In genomic region chr15:88509626-88510025, GRCm38 (mm10) we compare ENCODE assay signal across 14 mouse cellular contexts.
DNase-seq lines count a peak whose midpoint lies in the region; ATAC-seq lines count a peak whose summit lies in the region.
"Had no signal": no experiment of that assay in that cellular context is flagged by ENCODE, and none has a peak within 500 bp of the region (broad histone marks: within the 10 kb centered on the region; RNA-seq: fewer than 3 reads in every experiment).

No protein-coding gene starts in this region.

- H3K36me3 ChIP-seq in forebrain, embryonic 14.5 days (ENCODE audit: control insufficient read depth, insufficient read depth, low read length), result no peaks in the 10 kb centered on the region
- no peaks in the 10 kb centered on the region for H3K36me3 ChIP-seq in forebrain, embryonic 16.5 days (ENCODE audit: control insufficient read depth, insufficient read depth)
- H3K36me3 ChIP-seq: hindbrain, embryonic 13.5 days; neural tube, embryonic 13.5 days had no signal

- H3K27me3 ChIP-seq in forebrain, embryonic 14.5 days (replicated peaks; ENCODE audit: control insufficient read depth, insufficient read depth, low read length), result no peaks in the 10 kb centered on the region
- no peaks in the 10 kb centered on the region for H3K27me3 ChIP-seq in forebrain, embryonic 16.5 days (replicated peaks; ENCODE audit: control insufficient read depth, insufficient read depth, low read length)
- H3K27me3 ChIP-seq: megakaryocyte, embryonic 14.5 days; neural tube, embryonic 13.5 days had no signal

- DNase-seq in forebrain, embryonic 14.5 days (ENCODE audit: low spot score), result peak; percentile 64
- DNase-seq in adipocyte (ENCODE audit: low spot score), result peak; percentile 32
- peak; percentile 48 to 57 for DNase-seq in cerebellum, postnatal 36 days
- peak; percentile 26 to 59 for DNase-seq in left cerebral cortex, postnatal 10 days (ENCODE audit: extremely low spot score in 1 of 2, low spot score in 2 of 2)
- no peak for DNase-seq in embryo, embryonic 9.5 days (ENCODE audit: extremely low spot score)
- DNase-seq in T-cell, adult 2 months (ENCODE audit: low spot score), result no peak
- no peak for DNase-seq in heart, adult 18-20 months
- DNase-seq: kidney, postnatal 25 days; spleen, adult 18-20 months had no signal

- H3K27ac ChIP-seq in forebrain, embryonic 14.5 days (ENCODE audit: low read depth, low read length), result no peak overlapping the region
- H3K27ac ChIP-seq in forebrain, embryonic 16.5 days (ENCODE audit: low read length), result no peak overlapping the region
- H3K27ac ChIP-seq: hindbrain, embryonic 13.5 days; liver, embryonic 14.5 days; neural tube, embryonic 13.5 days had no signal

- H3K9me3 ChIP-seq in forebrain, embryonic 14.5 days (replicated peaks; ENCODE audit: control insufficient read depth, low read length), result no peaks in the 10 kb centered on the region
- H3K9me3 ChIP-seq in forebrain, embryonic 16.5 days (ENCODE audit: control insufficient read depth, low read length), result no peaks in the 10 kb centered on the region
- H3K9me3 ChIP-seq: hindbrain, embryonic 13.5 days; neural tube, embryonic 13.5 days had no signal

- intact Hi-C loops in left cerebral cortex, postnatal 10 days (cut with DNase I), result no loop called here

- ATAC-seq in forebrain, embryonic 14.5 days, result no peak
- ATAC-seq in forebrain, embryonic 16.5 days, result no peak

- WGBS in forebrain, embryonic 14.5 days, result 54% methylated on average over 2 of the region's 2 CpGs
- WGBS in forebrain, embryonic 16.5 days, result 44% methylated on average over 2 of the region's 2 CpGs

- H3K4me2 ChIP-seq in forebrain, embryonic 14.5 days (ENCODE audit: low read length), result no peak overlapping the region
- no peak overlapping the region for H3K4me2 ChIP-seq in forebrain, embryonic 16.5 days (ENCODE audit: low read length)
- H3K4me2 ChIP-seq: hindbrain, embryonic 13.5 days; neural tube, embryonic 13.5 days had no signal

- no peak overlapping the region for H3K4me3 ChIP-seq in forebrain, embryonic 14.5 days (ENCODE audit: low read depth, low read length)
- no peak overlapping the region for H3K4me3 ChIP-seq in forebrain, embryonic 16.5 days (replicated peaks; ENCODE audit: low read length)
- H3K4me3 ChIP-seq: hindbrain, embryonic 13.5 days; megakaryocyte, embryonic 14.5 days; neural tube, embryonic 13.5 days had no signal

- H3K9ac ChIP-seq in forebrain, embryonic 14.5 days (ENCODE audit: low read length), result no peak overlapping the region
- H3K9ac ChIP-seq in forebrain, embryonic 16.5 days (replicated peaks; ENCODE audit: low read depth, low read length), result no peak overlapping the region
- H3K9ac ChIP-seq: hindbrain, embryonic 13.5 days; liver, embryonic 14.5 days; neural tube, embryonic 13.5 days had no signal

- no peaks in the 10 kb centered on the region for H3K4me1 ChIP-seq in forebrain, embryonic 14.5 days (ENCODE audit: control insufficient read depth, insufficient read depth, low read length)
- H3K4me1 ChIP-seq in forebrain, embryonic 16.5 days (replicated peaks; ENCODE audit: control insufficient read depth, insufficient read depth, low read length), result peaks cover 6% of the 10 kb centered on the region
- H3K4me1 ChIP-seq: megakaryocyte, embryonic 14.5 days; neural tube, embryonic 13.5 days had no signal

Comparison
In these comparisons a context has a peak if more than half of its experiments do, and no peak if none do; other contexts are left out.
1. DNase-seq: peak in forebrain, embryonic 14.5 days (single experiment), adipocyte (single experiment), cerebellum, postnatal 36 days (2 of 2) and left cerebral cortex, postnatal 10 days (2 of 2); none in embryo, embryonic 9.5 days (single experiment), T-cell, adult 2 months (single experiment) and heart, adult 18-20 months (0 of 2).